Mouse (Mus musculus) activated CD4-positive, CD25-positive, alpha-beta regulatory T cell (primary cell): ENCODE results near the gene Rtel1. TPM values are rescaled to one million over a fixed set of nuclear protein-coding genes. Genes with fewer than 3 reads are reported as not detected.

ENCODE experiments used
- polyA plus RNA-seq, 2 experiments: library from polyadenylated mRNA; unstranded; fragments of 100-300 nt; shearing (Covaris generic); gene quantifications; one replicate each; pipeline ENCODE4 v1.2.1; 2017

The Rtel1 gene
- polyA plus RNA-seq: 10 to 100 TPM; 27.0 to 40.5 TPM

GRCm38 (mm10) chr2:181319248-181320102 is at the start of gene Rtel1:
Gene Rtel1, plus strand, starts transcription at chr2:181319739.

GRCm38 (mm10) chr2:181287958-181288350 is 31.6 kb upstream of the Rtel1 start, which contains the start of gene Gmeb2:
Gene Gmeb2, minus strand, starts transcription at chr2:181288035.

GRCm38 (mm10) chr2:181314080-181314810 is 5.3 kb upstream of the Rtel1 start, which contains the start of gene Stmn3:
Gene Stmn3, minus strand, starts transcription at chr2:181314500.

GRCm38 (mm10) chr2:181364860-181365596 is 45.5 kb downstream of the Rtel1 start, which contains the start of the genes Zgpat and Arfrp1:
Gene Zgpat, plus strand, starts transcription at chr2:181364928.
Gene Arfrp1, minus strand, starts transcription at chr2:181365404.

GRCm38 (mm10) chr2:181379778-181380177 is 60.2 kb downstream of the Rtel1 start, which contains the start of gene Lime1:
Gene Lime1, plus strand, starts transcription at chr2:181380078.

Other genes with a start within 250 kb of the Rtel1 start
- gene Kcnq2, start 184.4 kb upstream of the Rtel1 start, polyA plus RNA-seq: under 1 TPM; 0.07 to 0.31 TPM
- gene Eef1a2, start 162.7 kb upstream of the Rtel1 start, polyA plus RNA-seq: not detected
- gene Ppdpf, start 132.5 kb upstream of the Rtel1 start, polyA plus RNA-seq: 100 to 1,000 TPM; 323 to 350 TPM
- gene Ptk6, start 117.0 kb upstream of the Rtel1 start, polyA plus RNA-seq: under 1 TPM in 1 of 2 experiments, not detected in 1; 0.15 TPM
- gene Srms, start 106.6 kb upstream of the Rtel1 start, polyA plus RNA-seq: 1 to 10 TPM in 1 of 2 experiments, under 1 TPM in 1; 0.61 to 1.1 TPM
- gene Fndc11, start 99.7 kb upstream of the Rtel1 start, polyA plus RNA-seq: under 1 TPM; 0.34 to 0.95 TPM
- gene Helz2, start 77.7 kb upstream of the Rtel1 start, polyA plus RNA-seq: 10 to 100 TPM; 13.5 to 25.3 TPM
- 10 to 100 TPM; 21.0 to 21.7 TPM for gene Gmeb2, start 31.7 kb upstream of the Rtel1 start, polyA plus RNA-seq
- gene Stmn3, start 5.2 kb upstream of the Rtel1 start, polyA plus RNA-seq: not detected
- 10 to 100 TPM; 65.8 to 79.5 TPM for gene Zgpat, start 45.2 kb downstream of the Rtel1 start, polyA plus RNA-seq
- gene Arfrp1, start 45.7 kb downstream of the Rtel1 start, polyA plus RNA-seq: 100 to 1,000 TPM; 119 TPM
- 100 to 1,000 TPM; 372 to 468 TPM for gene Lime1, start 60.3 kb downstream of the Rtel1 start, polyA plus RNA-seq
- gene Zbtb46, start 139.7 kb downstream of the Rtel1 start, polyA plus RNA-seq: 1 to 10 TPM in 1 of 2 experiments, under 1 TPM in 1; 0.96 to 2.5 TPM
- not detected for gene Abhd16b, start 173.5 kb downstream of the Rtel1 start, polyA plus RNA-seq
- gene Tpd52l2, start 177.4 kb downstream of the Rtel1 start, polyA plus RNA-seq: 10 to 100 TPM; 79.5 to 90.4 TPM
- gene Dnajc5, start 200.7 kb downstream of the Rtel1 start, polyA plus RNA-seq: 10 to 100 TPM; 76.2 to 92.8 TPM